Mouse (Mus musculus) olfactory bulb, adult 2 months (tissue): ENCODE results near the gene Eps8l1. TPM values are rescaled to one million over a fixed set of nuclear protein-coding genes. Genes with fewer than 3 reads are reported as not detected.

Experiments used
- H3K27ac ChIP-seq: fragments of 200-500 bp; 2 replicates; pipeline ENCODE4 v1.5.1; 2012; ENCODE audit warnings: low read depth, low read length; ENCODE audit not compliant: insufficient read depth
- H3K4me1 ChIP-seq: fragments of 200-500 bp; 2 replicates; pipeline ENCODE4 v1.6.1; 2012; ENCODE audit warnings: low read length; ENCODE audit not compliant: control insufficient read depth, insufficient read depth
- H3K4me3 ChIP-seq: fragments of 200-500 bp; 2 replicates; pipeline ENCODE4 v1.5.1; 2012; ENCODE audit warnings: mild to moderate bottlenecking, low read depth, low read length, moderate library complexity; ENCODE audit not compliant: insufficient read depth
- CTCF ChIP-seq: fragments of 200-500 bp; IDR thresholded peaks from 2 replicates; pipeline ENCODE4 v1.5.1; 2012; ENCODE audit warnings: low read depth, mild to moderate bottlenecking, low read length, moderate library complexity; ENCODE audit not compliant: insufficient read depth
- POLR2A ChIP-seq: fragments of 200-500 bp; IDR thresholded peaks from 2 replicates; pipeline ENCODE4 v1.6.1; 2012; ENCODE audit warnings: mild to moderate bottlenecking, low read depth, low read length, moderate library complexity; ENCODE audit not compliant: insufficient read depth
- WGBS: fragments of 180-500 bp; shearing (Covaris S2); methylation state at CpG from one replicate; pipeline ENCODE4 v1.1.7; 2018; 5-methylcytosine and 5-hydroxymethylcytosine counted together
- polyA plus RNA-seq: library from polyadenylated mRNA; stranded (reverse); fragments of >200 nt; gene quantifications from 2 replicates; pipeline ENCODE4 v1.2.4, GENCODE M21; 2012; ENCODE audit warnings: low replicate concordance; ENCODE audit not compliant: missing spikeins, insufficient read depth, insufficient read length

The Eps8l1 gene
- polyA plus RNA-seq, 1 experiment, result not detected

- 80% methylated on average over 10 of the region's 10 CpGs for WGBS
- Histone ChIP-seq H3K4me3 (no peak overlapping the region), H3K27ac (no peak overlapping the region), H3K4me1 (peaks cover 7% of the 10 kb centered on the region; the same call in 1 of the 2 replicates)
- TF ChIP-seq CTCF (no peak), POLR2A (no peak)
Observed at GRCm38 (mm10) chr7:4440549-4440948, 19.9 kb upstream of the Eps8l1 start.

GRCm38 (mm10) chr7:4445216-4445791, 15.2 kb upstream of the Eps8l1 start, which contains the start of gene Rdh13:
TSS of gene Rdh13 (minus strand) at chr7:4445649.
- WGBS, result under 1% methylated on average over 35 of the region's 35 CpGs
- H3K4me1 ChIP-seq, result peaks cover 7% of the 10 kb centered on the region; the same call in 1 of the 2 replicates
- peak within 1 kb of the TSS; percentile 73 for H3K27ac ChIP-seq
- no peak for TF ChIP-seq CTCF
- peak; percentile 56; the same call in 1 of the 2 replicates for TF ChIP-seq POLR2A
- H3K4me3 ChIP-seq, result peak within 1 kb of the TSS; percentile 96

GRCm38 (mm10) chr7:4447138-4447537, 13.3 kb upstream of the Eps8l1 start:
- H3K4me1 ChIP-seq, result peaks cover 3% of the 10 kb centered on the region; the same call in 1 of the 2 replicates
- 5% methylated on average over 1 of the region's 1 CpGs for WGBS
- no peak for TF ChIP-seq CTCF
- TF ChIP-seq POLR2A, result no peak
- no peak overlapping the region for H3K4me3 ChIP-seq
- no peak overlapping the region for H3K27ac ChIP-seq

- 80% methylated on average over 3 of the region's 3 CpGs for WGBS
- Histone ChIP-seq H3K4me1 (peaks cover 3% of the 10 kb centered on the region; the same call in 1 of the 2 replicates), H3K27ac (no peak overlapping the region), H3K4me3 (no peak overlapping the region)
- TF ChIP-seq POLR2A (no peak), CTCF (no peak)
Observed at GRCm38 (mm10) chr7:4448439-4448838, 12.0 kb upstream of the Eps8l1 start.

GRCm38 (mm10) chr7:4449211-4449610, 11.3 kb upstream of the Eps8l1 start:
- Histone ChIP-seq H3K4me1 (peaks cover under 1% of the 10 kb centered on the region; the same call in 1 of the 2 replicates), H3K27ac (no peak overlapping the region), H3K4me3 (no peak overlapping the region)
- 12% methylated on average over 2 of the region's 2 CpGs for WGBS
- no peak for TF ChIP-seq POLR2A
- TF ChIP-seq CTCF, result no peak

GRCm38 (mm10) chr7:4452644-4453043, 7.8 kb upstream of the Eps8l1 start:
- WGBS, result 41% methylated on average over 4 of the region's 4 CpGs
- Histone ChIP-seq H3K4me3 (no peak overlapping the region), H3K27ac (no peak overlapping the region), H3K4me1 (no peaks in the 10 kb centered on the region)
- no peak for TF ChIP-seq CTCF
- TF ChIP-seq POLR2A, result no peak

- TF ChIP-seq POLR2A, result no peak
- peaks cover 3% of the 10 kb centered on the region for H3K4me1 ChIP-seq
- no peak overlapping the region for H3K27ac ChIP-seq
- no peak overlapping the region for H3K4me3 ChIP-seq
- WGBS, result 16% methylated on average over 12 of the region's 12 CpGs
Observed at GRCm38 (mm10) chr7:4464194-4464824, 3.8 kb downstream of the Eps8l1 start.

- WGBS, result 69% methylated on average over 3 of the region's 3 CpGs
- no peak overlapping the region for H3K4me3 ChIP-seq
- peaks cover 14% of the 10 kb centered on the region for H3K4me1 ChIP-seq
- H3K27ac ChIP-seq, result no peak overlapping the region
- TF ChIP-seq CTCF (no peak), POLR2A (no peak)
Observed at GRCm38 (mm10) chr7:4467801-4468200, 7.3 kb downstream of the Eps8l1 start.

GRCm38 (mm10) chr7:4470275-4471178, 10.1 kb downstream of the Eps8l1 start:
- no peak overlapping the region for H3K27ac ChIP-seq
- TF ChIP-seq CTCF (no peak), POLR2A (0 out of 2 replicates have a peak, but pooled peaks have one; percentile 14)
- 3% methylated on average over 35 of the region's 35 CpGs for WGBS

More at GRCm38 (mm10) chr7:4470275-4471178, 10.1 kb downstream of the Eps8l1 start:
- peak overlapping the region; percentile 50 for H3K4me3 ChIP-seq
- H3K4me1 ChIP-seq, result peaks cover 14% of the 10 kb centered on the region
